Mouse (Mus musculus) midbrain, embryonic 15.5 days (tissue): ENCODE data around the gene Cdhr2. TPM values are rescaled to one million over a fixed set of nuclear protein-coding genes. Genes with fewer than 3 reads are reported as not detected.
A peak's percentile ranks its signal among the peaks of the same experiment; 100 is the strongest.

Experiments used
- ATAC-seq: fragments of 200-750 bp; cut with Nextera tagmentation; replicated peaks from 2 replicates; pipeline ENCODE4 v1.8.0; 2017; ENCODE audit warnings: moderate TSS enrichment
- H3K27ac ChIP-seq: fragments of 300-500 bp; sonication (generic); 2 replicates; pipeline ENCODE4 v1.5.1; 2015; ENCODE audit warnings: mild to moderate bottlenecking, inconsistent platforms
- H3K27me3 ChIP-seq: fragments of 300-500 bp; sonication (generic); replicated peaks from 2 replicates; pipeline ENCODE4 v1.6.1; 2015; ENCODE audit warnings: inconsistent platforms
- H3K36me3 ChIP-seq: fragments of 300-500 bp; sonication (generic); replicated peaks from 2 replicates; pipeline ENCODE4 v1.6.1; 2015; ENCODE audit warnings: inconsistent platforms
- H3K4me1 ChIP-seq: fragments of 300-500 bp; sonication (generic); 2 replicates; pipeline ENCODE4 v1.6.1; 2015; ENCODE audit warnings: inconsistent platforms
- H3K4me2 ChIP-seq: fragments of 300-500 bp; sonication (generic); 2 replicates; pipeline ENCODE4 v1.6.1; 2015; ENCODE audit warnings: inconsistent platforms, mild to moderate bottlenecking, moderate library complexity
- H3K4me3 ChIP-seq: fragments of 300-500 bp; sonication (generic); 2 replicates; pipeline ENCODE4 v1.5.1; 2015; ENCODE audit warnings: mild to moderate bottlenecking, inconsistent platforms
- H3K9ac ChIP-seq: fragments of 300-500 bp; sonication (generic); 2 replicates; pipeline ENCODE4 v1.6.1; 2015; ENCODE audit warnings: mild to moderate bottlenecking, inconsistent platforms
- H3K9me3 ChIP-seq: fragments of 300-500 bp; sonication (generic); 2 replicates; pipeline ENCODE4 v1.6.1; 2016; ENCODE audit warnings: inconsistent platforms
- WGBS: fragments of 180-500 bp; shearing (Covaris S2); methylation state at CpG from one replicate; pipeline ENCODE4 v1.1.7; 2015; ENCODE audit warnings: mixed read lengths; 5-methylcytosine and 5-hydroxymethylcytosine counted together
- polyA plus RNA-seq: library from polyadenylated mRNA; unstranded; fragments of >200 nt; fragmentation: Nextera tagmentation; extraction: Ambion mirVana; gene quantifications from 2 replicates; pipeline ENCODE4 v1.2.1, GENCODE M21; 2015

Gene Cdhr2
- polyA plus RNA-seq, 1 experiment from 2014 or later: 0.30 TPM

- H3K9me3 ChIP-seq: no peaks in the 10 kb centered on the region
- H3K9ac ChIP-seq: no peak overlapping the region
- no peak for ATAC-seq
- peaks cover 6% of the 10 kb centered on the region; the same call in 1 of the 2 replicates for H3K27me3 ChIP-seq
- no peak overlapping the region for H3K27ac ChIP-seq
- no peak overlapping the region for H3K4me3 ChIP-seq
- peaks cover 65% of the 10 kb centered on the region for H3K4me1 ChIP-seq
- no peaks in the 10 kb centered on the region for H3K36me3 ChIP-seq
- 90% methylated on average over 8 of the region's 8 CpGs for WGBS
- H3K4me2 ChIP-seq: no peak overlapping the region
Measured at GRCm38 (mm10) chr13:54756156-54756712, 55.0 kb downstream of the Cdhr2 start.

- ATAC-seq: 0 out of 2 replicates have a peak, but pooled peaks have one; percentile 0
- Histone ChIP-seq H3K27ac (peak overlapping the region; percentile 95), H3K9me3 (no peaks in the 10 kb centered on the region), H3K4me2 (peak overlapping the region; percentile 89), H3K4me3 (peak overlapping the region; percentile 47), H3K27me3 (no peaks in the 10 kb centered on the region), H3K36me3 (no peaks in the 10 kb centered on the region), H3K4me1 (peaks cover 63% of the 10 kb centered on the region), H3K9ac (peak overlapping the region; percentile 53)
- WGBS: 26% methylated on average over 10 of the region's 10 CpGs
Measured at GRCm38 (mm10) chr13:54757093-54757830, 56.0 kb downstream of the Cdhr2 start.

DNA sequence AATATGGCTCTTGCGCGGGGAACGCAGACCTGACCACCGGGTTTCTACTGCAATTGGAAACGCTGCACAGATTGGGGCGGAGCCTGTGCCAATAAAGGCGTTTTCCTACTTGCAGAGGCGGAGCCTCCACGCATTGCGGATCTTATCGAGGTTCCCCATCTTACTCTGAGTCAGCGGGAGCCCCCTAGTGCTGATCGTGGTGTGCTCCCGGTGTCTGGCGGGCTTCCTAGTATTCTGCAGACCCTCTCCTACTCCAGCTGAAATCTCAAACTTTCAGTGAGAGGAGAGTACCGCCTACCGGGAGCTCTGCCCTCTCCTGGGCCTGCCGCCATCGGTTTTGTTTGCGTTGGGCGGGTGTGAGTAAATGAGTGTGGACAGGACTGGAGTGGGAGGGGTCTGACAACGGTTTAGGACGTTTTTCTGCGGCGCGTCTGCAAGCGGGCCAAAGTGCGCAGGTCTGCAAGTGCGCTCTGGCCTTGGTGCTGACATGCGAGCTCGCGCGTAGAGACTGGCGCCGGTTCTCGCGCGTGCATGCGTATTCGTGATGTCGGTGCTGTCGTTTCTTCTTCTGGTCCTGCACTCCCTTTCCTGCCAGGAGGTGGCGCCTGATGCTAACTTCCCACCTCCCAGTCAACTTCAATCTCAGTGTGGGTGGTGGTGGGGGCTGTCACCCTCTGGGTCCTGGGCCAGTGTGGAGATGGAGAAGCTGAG, 56.9 kb downstream of the Cdhr2 start:
- Histone ChIP-seq H3K27ac (peak overlapping the region; percentile 95), H3K9me3 (no peaks in the 10 kb centered on the region), H3K36me3 (no peaks in the 10 kb centered on the region), H3K4me1 (peaks cover 55% of the 10 kb centered on the region), H3K27me3 (peaks cover 4% of the 10 kb centered on the region), H3K4me3 (peak overlapping the region; percentile 47), H3K9ac (peak overlapping the region; percentile 53), H3K4me2 (peak overlapping the region; percentile 89)
- 0% methylated on average over 43 of the region's 43 CpGs for WGBS
- peak; percentile 84 for ATAC-seq

DNA sequence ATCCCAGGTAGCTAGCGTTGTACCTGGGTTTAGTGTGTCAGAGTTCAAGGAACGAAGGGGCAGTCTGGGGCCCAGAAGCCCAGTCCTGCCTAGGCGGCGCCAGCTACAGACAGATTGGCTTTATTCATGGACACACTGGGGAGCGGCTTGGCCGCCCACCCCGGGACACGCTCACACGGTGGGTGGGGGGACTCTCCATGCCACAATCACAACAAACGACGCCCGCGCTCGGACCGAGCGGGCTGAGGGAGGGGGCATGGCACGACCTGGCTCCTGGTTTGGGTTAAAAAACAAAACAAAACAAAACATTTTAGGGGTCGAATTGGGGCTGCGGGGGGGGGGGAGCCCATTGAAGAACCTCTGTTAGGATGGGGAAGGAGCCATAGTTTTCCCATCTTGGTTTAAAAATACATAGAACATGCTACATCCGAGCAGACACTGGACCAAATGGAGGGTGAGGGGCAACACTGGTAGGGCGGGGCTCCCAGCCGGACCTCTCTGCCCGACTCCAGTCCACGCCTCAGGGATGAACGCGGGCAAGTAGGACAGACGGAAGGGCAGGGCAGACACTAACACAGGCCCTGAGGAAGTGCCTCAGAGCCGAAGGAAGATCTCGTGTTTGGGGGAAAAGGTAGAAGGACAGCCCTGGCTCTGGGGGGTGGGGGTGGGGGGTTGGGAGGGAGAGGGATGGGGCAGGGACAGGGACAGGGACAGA, 57.7 kb downstream of the Cdhr2 start:
- H3K36me3 ChIP-seq: no peaks in the 10 kb centered on the region
- H3K4me3 ChIP-seq: peak overlapping the region; percentile 47
- H3K27ac ChIP-seq: peak overlapping the region; percentile 95
- peak overlapping the region; percentile 53 for H3K9ac ChIP-seq
- ATAC-seq: peak; percentile 18; the same call in 1 of the 2 replicates
- peaks cover 12% of the 10 kb centered on the region for H3K27me3 ChIP-seq
- peak overlapping the region; percentile 89 for H3K4me2 ChIP-seq
- peaks cover 55% of the 10 kb centered on the region for H3K4me1 ChIP-seq
- H3K9me3 ChIP-seq: no peaks in the 10 kb centered on the region
- under 1% methylated on average over 29 of the region's 29 CpGs for WGBS

DNA sequence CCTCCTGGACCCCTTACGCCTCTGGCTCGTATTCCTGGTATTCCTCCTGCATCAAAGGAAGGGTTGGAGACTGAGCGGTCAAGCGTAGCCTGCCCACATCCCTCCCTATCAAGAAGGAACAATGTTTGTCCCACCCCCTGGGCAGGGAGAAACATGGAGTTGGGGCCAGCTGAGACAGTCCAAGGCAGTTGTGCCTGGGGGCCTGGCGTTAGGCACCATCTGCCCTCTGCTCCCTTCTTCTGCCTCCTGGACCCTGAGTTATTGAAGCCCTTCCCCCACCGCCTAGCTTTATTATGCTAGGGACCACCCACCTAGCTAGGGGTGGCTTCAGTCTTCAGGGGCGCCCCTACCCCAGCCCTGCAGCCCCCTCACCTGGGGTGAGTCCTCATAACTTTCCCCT, 58.2 kb downstream of the Cdhr2 start:
- no peak overlapping the region; the same call in 1 of the 2 replicates for H3K4me3 ChIP-seq
- peaks cover 17% of the 10 kb centered on the region for H3K27me3 ChIP-seq
- no peak overlapping the region for H3K27ac ChIP-seq
- H3K9me3 ChIP-seq: no peaks in the 10 kb centered on the region
- ATAC-seq: no peak
- no peak overlapping the region; the same call in 1 of the 2 replicates for H3K9ac ChIP-seq
- no peaks in the 10 kb centered on the region for H3K36me3 ChIP-seq
- H3K4me2 ChIP-seq: peak overlapping the region; percentile 89
- peaks cover 52% of the 10 kb centered on the region for H3K4me1 ChIP-seq
- WGBS: 4% methylated on average over 7 of the region's 7 CpGs

DNA sequence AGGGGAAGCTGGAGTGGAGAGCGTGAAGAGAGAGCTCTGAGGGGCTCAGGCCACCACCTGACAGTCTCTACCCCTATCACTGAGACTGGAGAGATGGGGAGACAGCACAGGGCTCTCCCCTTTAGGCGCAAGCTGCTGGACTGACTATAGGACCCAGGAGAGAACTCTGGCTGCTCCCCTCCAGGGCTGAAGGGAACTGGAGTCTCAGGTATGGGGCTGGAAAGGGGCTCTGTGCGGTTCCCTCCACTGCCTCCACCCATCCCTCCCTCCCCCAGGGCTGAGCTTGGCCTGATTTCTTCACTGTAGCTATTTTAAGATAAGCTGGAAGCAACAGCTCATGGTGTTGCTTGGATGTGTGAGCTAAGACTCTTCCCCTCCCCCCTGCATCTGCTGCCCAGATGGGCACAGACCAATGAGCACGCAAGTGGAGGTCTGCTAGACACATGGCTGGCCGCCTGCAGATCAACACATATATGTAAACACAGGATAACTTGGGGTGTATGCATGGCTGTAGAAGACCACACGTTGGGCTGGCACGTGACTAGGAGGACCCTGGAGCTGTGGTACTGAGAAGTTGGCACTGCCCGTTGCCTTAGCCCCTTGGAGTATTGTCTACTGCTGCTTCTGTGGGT, 59.0 kb downstream of the Cdhr2 start:
- Histone ChIP-seq H3K9me3 (no peaks in the 10 kb centered on the region), H3K27ac (no peak overlapping the region), H3K27me3 (peaks cover 23% of the 10 kb centered on the region), H3K9ac (no peak overlapping the region), H3K4me3 (no peak overlapping the region), H3K4me2 (no peak overlapping the region), H3K36me3 (no peaks in the 10 kb centered on the region), H3K4me1 (peaks cover 50% of the 10 kb centered on the region)
- ATAC-seq: no peak
- WGBS: 65% methylated on average over 8 of the region's 8 CpGs

DNA sequence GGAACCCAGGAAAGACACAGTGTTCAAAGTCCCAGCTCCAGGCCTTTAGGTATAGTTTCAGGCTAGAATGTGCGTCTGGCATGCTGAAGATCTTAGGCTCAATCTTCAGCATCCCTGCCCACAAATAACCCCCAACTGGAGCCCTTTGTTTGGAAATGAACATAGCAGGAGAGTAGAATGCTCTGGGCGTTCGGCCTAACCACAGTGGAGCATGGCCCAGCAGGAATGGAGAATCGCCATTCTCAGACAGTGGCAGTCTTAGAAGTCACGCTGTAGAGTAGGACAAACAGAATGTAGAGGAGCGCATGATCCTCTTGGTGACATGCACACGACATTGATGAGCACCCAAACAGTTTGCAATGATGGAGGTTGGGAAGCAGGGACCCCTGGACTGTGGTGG, 59.6 kb downstream of the Cdhr2 start:
- Histone ChIP-seq H3K4me1 (peaks cover 50% of the 10 kb centered on the region), H3K9ac (no peak overlapping the region), H3K4me3 (no peak overlapping the region), H3K27ac (no peak overlapping the region), H3K9me3 (no peaks in the 10 kb centered on the region), H3K27me3 (peaks cover 27% of the 10 kb centered on the region), H3K4me2 (no peak overlapping the region), H3K36me3 (no peaks in the 10 kb centered on the region)
- no peak for ATAC-seq
- 69% methylated on average over 7 of the region's 7 CpGs for WGBS

DNA sequence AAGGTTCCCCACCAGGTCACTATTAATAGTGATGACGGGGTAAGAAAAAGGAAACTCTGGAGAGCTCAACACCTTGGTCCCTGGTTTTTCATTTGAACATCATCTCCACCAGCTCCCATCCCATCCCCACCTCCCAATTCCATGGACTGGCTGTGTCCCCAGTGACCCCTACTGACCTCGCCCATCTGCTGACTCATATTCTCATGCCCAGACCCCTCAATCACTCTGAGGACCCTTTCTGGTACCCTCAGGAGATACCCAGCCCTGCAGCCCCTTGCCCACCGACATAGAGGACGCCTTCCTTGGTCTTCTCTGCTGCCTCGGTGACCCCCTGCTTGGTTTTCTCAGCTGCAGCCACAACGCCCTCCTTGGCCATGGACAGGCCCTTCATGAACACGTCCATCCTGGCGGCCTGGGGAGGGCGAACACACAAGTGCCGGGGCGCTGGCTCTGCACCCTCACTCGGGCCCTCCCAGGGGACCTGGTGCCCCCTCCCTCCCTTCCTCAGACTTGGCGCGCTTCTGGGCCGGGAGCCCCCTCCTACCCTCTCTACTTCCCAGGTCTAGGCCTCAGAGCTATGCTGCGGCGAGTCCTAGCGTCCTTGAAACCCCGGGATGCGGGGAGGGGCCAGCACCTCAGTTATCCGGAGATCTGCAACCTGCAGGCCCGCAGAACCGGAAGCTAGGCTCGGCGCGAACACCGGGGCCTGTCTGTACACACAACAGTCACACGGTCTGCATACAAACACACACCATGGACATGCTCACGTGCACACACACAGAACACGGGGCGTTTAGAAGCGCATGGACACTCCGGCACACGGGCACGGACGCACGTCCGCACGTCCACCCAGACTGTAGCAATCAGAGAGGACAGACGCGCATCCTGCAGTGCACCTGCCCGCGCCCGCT, 64.3 kb downstream of the Cdhr2 start:
- Histone ChIP-seq H3K9ac (peak overlapping the region; percentile 67), H3K27ac (peak overlapping the region; percentile 72), H3K9me3 (no peaks in the 10 kb centered on the region), H3K4me3 (peak overlapping the region; percentile 59), H3K36me3 (no peaks in the 10 kb centered on the region), H3K4me1 (peaks cover 26% of the 10 kb centered on the region), H3K27me3 (peaks cover 27% of the 10 kb centered on the region), H3K4me2 (peak overlapping the region; percentile 57)
- peak; percentile 69 for ATAC-seq
- WGBS: 5% methylated on average over 43 of the region's 44 CpGs

- Histone ChIP-seq H3K27ac (peak within 1 kb of the TSS; percentile 72), H3K36me3 (no peaks in the 10 kb centered on the region), H3K4me2 (peak within 1 kb of the TSS; percentile 57), H3K9me3 (no peaks in the 10 kb centered on the region), H3K4me1 (peaks cover 26% of the 10 kb centered on the region), H3K4me3 (peak within 1 kb of the TSS; percentile 59), H3K9ac (peak within 1 kb of the TSS; percentile 67), H3K27me3 (peaks cover 27% of the 10 kb centered on the region)
- WGBS: 1% methylated on average over 35 of the region's 35 CpGs
- ATAC-seq: peak; percentile 85
Measured at GRCm38 (mm10) chr13:54766192-54766768, 65.0 kb downstream of the Cdhr2 start, which contains the start of gene Sncb. Sncb (minus strand) TSS chr13:54766595.

- Histone ChIP-seq H3K9ac (no peak overlapping the region), H3K36me3 (no peaks in the 10 kb centered on the region), H3K4me3 (0 out of 2 replicates have a peak overlapping the region, but pooled peaks have one; percentile 59), H3K4me1 (peaks cover 26% of the 10 kb centered on the region), H3K27ac (peak overlapping the region; percentile 72), H3K27me3 (peaks cover 27% of the 10 kb centered on the region), H3K4me2 (peak overlapping the region; percentile 57), H3K9me3 (no peaks in the 10 kb centered on the region)
- WGBS: 83% methylated on average over 4 of the region's 4 CpGs
- no peak for ATAC-seq
Measured at GRCm38 (mm10) chr13:54767012-54767411, 65.8 kb downstream of the Cdhr2 start.
